Mouse (Mus musculus): ENCODE data around the gene Pigo.
"Not testable (repeated sequence)": the region's sequence is repeated elsewhere in the genome, so short reads cannot be mapped to it uniquely, and the experiment has no call there.

Pigo gene

DNA sequence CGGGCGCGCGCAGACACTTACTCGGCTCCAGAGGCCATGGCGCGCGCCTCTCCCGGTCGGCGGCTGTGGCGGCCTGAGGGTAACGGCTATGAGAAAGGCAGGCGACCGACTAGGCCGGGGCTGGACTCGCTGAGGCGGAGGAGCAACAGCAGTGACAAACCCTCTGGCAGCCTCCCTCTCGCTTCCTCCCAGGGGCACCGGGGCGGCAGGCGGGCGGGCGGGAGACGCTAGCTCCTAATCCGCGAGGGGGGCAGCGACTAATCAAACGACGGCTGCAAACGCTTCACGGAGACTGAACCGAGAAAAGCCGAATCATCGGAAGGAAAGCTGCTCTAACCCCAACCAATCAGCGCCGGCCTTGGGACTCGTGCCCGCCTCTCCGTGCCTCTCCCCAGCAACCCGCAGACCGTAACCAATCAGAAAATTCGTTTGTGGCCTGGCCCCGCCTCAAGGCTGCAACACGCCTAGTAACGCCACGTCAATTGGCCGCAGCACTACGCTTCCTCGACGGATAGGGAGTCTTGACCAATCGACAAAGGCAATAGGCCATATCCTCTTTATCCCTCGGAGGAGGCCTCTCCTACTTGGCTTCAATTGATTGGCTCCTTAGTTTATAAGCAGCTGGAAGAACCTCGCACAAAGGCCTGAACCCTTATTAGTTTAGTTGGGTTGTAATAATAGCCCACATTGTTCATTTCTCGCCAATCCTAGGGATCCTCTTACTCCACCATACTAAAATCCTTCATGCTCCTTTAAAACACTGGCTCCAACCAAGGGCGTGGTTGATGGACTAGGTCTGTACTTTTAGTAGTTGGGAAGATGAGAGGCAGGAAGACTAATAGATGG, 25.3 kb downstream of the Pigo start, which contains the start of gene Vcp:
Gene Vcp, minus strand, starts transcription at position 367 of the 846 bp plus-strand sequence.
- peak; percentile 99 for DNase-seq

DNA sequence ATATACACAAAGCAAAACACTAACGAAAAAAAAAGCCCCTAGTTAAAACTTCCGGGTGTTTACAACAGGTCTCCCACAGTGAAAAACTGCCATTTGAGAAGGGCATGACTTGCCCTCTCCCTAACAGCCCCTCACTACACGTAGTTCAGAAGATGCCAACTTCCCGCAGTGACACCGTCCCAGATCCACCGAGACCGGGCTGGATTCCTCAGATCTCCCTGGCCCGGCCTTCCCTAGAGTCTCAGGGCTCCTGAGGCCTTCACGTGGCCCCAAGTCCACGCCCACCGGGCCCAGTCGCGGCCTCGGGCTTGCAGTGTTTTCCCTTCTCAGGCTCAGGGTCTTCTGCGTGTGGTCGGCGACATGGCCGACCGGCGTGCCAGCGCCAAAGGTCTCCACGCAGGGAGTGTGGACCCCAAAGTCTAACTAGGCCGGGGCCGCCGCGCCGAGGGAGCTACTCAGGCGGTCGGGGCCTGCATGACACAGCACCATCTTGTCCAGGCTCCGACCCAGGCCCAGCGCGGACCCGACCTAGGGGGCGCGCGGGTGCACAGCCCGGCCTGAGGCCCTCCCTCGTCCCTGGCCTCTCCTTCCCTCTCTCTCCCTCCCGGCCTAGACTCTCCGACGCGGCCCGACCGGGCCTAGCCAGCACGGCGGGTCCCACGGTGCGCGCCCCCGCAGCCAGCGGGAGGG, 26.0 kb downstream of the Pigo start:
- peak; percentile 82 for DNase-seq

DNA sequence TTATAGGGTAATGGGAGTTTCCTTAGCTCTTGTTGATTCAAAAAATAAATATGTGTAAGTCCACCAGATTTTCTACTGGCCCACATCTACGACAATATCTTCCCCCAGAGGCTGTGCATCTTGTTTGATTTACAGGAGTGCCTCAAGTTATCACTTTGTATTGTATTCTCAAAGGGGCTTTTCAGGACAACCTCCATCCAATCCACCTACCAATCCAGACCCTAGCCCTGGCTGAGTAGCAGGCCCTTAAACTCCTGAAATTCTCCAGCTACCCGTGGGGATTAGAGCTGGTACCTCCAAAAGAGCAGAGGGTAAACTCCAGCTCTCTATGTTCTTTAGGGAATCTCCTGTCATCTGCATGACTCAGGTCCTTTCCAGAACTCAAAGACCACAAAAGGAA, 27.6 kb downstream of the Pigo start:
- no peak for DNase-seq

DNA sequence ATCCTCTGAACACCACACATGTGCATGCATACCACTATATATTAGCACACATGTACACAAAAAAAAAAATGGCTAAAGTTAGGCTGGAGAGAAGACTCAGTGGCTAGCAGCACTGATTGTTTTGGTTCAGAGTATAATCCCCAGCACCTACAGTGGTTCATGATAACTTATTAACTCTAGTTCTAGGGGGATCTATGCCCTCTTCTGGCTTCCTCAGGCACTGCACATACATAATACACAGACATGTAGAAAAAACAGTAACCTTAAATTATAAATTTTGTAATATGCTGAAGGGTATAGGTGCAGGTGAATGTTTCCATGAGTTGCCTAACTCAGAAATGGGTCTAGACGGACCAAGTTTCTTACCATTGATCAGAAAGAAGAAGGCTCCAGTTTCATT, 37.3 kb downstream of the Pigo start:
- no peak for DNase-seq

DNA sequence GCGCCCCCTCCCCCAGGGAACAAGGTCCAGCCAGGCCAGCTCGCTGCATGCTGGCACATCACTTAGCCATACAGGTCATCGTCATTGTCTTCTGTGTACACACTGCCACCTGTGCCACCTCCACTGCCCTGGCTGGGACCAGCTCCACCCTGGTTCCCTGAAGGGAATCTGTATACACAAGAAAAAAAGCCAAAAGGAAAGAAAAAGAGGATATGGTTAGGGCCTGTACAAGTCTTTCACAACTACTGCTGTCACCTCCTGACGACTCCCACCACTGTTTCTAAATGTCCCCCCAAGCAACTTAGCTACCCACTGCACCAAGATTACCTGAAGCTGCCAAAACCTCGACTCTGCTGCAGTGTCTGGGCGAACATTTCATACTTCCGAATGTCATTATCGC, 45.2 kb downstream of the Pigo start:
- not testable (repeated sequence) for DNase-seq

DNA sequence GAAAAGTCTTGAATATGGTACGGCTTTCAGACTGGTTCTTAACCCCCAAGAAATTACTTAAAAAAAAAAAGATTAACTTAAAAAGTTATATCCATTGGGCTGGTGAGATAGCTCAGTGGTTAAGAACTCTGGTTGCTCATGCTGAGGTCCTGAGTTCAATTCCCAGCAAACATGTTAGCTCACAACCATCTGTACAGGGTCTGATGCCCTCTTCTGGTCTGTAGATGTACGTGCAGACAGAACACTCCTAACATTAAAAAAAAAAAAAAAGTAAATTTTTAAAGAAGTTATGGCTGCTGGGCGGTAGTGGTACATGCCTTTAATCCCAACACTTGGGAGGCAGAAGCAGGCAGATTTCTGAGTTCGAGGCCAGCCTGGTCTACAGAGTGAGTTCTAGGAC, 47.6 kb downstream of the Pigo start:
- no peak for DNase-seq

DNA sequence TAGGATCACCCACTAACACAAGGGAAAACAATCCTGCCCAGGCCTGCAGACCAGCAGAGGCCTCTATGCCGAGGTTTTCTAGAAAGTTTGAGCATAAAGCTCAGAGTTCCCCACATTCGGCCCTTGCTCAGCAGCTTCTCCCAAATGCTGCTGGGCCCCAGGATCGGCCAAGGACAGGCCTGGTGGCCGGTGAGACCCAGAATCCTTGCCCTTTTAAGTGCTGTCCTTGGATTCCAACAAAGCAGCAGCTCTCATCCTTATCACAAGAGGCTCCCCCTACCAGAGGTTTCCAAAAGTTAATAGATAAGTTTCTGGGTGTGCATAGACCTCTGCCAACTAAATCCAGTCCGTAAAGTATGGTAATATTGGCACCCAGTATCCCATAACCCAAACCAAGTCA, 51.8 kb downstream of the Pigo start:
- DNase-seq: no peak

DNA sequence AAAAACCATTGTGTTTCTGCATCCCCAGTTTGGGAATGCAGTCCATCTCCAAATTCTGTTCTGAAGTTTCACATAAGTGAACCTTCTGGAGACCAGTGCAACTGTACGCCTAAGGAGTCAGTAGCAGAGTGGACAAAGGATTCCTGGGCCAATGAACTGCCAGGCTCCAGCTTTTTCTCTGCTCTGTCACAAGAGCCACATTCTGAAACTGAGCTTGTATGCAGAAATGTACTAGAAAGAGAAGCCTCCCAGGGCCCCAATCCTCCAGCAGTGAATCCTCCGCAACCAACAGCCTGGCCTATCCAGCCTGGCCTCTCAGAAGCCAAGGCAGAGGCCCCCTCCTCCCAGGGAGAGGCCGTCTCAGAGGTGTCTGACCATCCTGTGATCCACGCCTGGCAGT, 52.7 kb downstream of the Pigo start:
- DNase-seq: no peak

DNA sequence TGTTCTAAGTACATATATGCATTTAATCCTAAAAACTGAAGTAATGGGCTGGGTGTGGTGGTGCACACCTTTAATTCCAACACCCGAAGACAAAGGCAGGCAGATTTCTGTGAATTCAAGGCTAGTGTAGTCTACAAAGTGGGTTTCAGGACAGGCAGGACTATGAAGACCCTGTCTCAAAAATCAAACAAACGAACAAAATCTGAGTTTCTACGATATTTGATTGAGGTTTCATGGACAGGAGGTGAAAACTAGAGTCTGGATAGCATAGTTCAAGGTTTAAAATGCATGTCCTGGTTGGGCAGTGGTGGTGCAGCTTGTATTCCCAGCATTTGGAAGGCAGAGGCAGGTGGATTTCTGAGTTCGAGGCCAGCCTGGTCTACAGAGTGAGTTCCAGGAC, 56.3 kb downstream of the Pigo start, which contains the start of gene 1700022I11Rik:
Gene 1700022I11Rik, plus strand, starts transcription at position 301 of the 400 bp plus-strand sequence.
- DNase-seq: no peak
